Mouse (Mus musculus): Measurements from ENCODE around the gene D11Wsu47e. TPM values are rescaled to one million over a fixed set of nuclear protein-coding genes. Genes with fewer than 3 reads are reported as not detected.
A peak's percentile ranks its signal among the peaks of the same experiment; 100 is the strongest.

Gene D11Wsu47e
- polyA plus RNA-seq, 1 experiment from 2014 or later: 23.7 TPM

DNA sequence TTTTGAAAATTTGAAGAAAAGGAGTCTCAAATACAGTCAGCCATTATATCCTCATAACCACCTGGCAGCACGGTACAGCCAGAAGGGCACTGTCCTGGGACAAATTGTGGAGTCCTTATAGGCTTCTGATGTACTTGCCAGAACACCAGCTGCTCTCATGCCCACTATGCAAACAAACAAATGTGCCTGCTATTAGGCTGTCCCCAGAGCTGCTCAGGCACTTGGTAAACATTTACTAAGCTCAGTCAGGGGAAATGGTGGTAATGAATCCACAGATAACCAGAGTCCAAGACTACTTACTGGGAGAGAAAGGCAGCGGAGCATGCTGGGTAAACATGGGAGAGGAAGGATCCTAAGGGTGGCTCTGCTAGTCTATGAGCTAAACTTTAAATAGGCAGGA, 17.1 kb upstream of the D11Wsu47e start:
- Histone ChIP-seq H3K27me3 (no peaks in the 10 kb centered on the region), H3K4me2 (no peak overlapping the region), H3K9me3 (no peaks in the 10 kb centered on the region), H3K9ac (replicated peaks) (no peak overlapping the region), H3K27ac (0 out of 2 replicates have a peak overlapping the region, but pooled peaks have one; percentile 4), H3K36me3 (peaks cover 84% of the 10 kb centered on the region), H3K4me3 (replicated peaks) (no peak overlapping the region), H3K4me1 (replicated peaks) (peaks cover 19% of the 10 kb centered on the region)
- no peak for ATAC-seq (ENCODE audit: insufficient number of reproducible peaks, insufficient read depth, low FRiP score, low TSS enrichment, low read depth)
- 68% methylated on average over 2 of the region's 2 CpGs for WGBS

DNA sequence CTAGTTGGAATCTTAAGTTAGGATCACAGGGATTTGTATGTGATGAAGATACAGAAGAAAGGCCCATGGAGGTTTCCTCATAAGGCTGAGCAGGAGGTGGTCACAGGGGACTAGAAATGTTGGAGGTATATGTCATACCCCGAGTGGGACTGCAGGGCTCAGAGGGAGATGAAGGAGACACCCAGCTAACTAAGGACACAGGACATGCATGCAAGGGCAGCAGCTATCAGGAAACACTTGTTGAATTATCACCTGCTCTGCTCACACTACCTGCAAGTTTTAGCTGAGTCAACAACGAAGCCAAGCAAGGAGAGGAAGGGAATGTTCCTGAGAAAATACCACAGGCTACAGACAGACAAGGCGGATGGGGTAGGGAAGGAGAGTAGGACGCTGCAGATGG, 16.5 kb upstream of the D11Wsu47e start:
- Histone ChIP-seq H3K4me3 (replicated peaks) (no peak overlapping the region), H3K4me2 (no peak overlapping the region), H3K27ac (0 out of 2 replicates have a peak overlapping the region, but pooled peaks have one; percentile 4), H3K4me1 (replicated peaks) (peaks cover 19% of the 10 kb centered on the region), H3K9me3 (no peaks in the 10 kb centered on the region), H3K27me3 (no peaks in the 10 kb centered on the region), H3K9ac (replicated peaks) (no peak overlapping the region), H3K36me3 (peaks cover 84% of the 10 kb centered on the region)
- no peak for ATAC-seq (ENCODE audit: insufficient number of reproducible peaks, insufficient read depth, low FRiP score, low TSS enrichment, low read depth)
- 87% methylated on average over 4 of the region's 4 CpGs for WGBS

DNA sequence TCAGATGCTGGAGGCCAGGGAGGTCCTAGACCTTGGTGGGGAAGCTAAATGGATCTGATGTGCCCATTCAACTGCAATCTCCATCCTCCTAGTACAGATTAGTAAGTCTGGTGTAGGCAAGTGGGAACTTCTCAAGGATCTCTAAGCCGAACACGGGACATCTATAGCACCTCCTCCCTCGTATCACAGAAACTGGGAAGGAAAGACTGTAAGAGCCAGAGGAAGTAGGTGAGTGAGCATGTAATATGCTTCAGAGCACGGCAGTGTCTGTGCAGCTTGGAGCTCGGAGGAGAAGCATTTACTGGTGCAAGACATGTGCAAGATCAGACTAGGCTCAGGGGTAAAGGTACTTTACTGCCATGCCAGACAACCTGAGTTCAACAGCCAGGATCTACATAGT, 15.4 kb upstream of the D11Wsu47e start:
- no peak overlapping the region for H3K9ac ChIP-seq (replicated peaks)
- H3K27me3 ChIP-seq: no peaks in the 10 kb centered on the region
- no peak for ATAC-seq (ENCODE audit: insufficient number of reproducible peaks, insufficient read depth, low FRiP score, low TSS enrichment, low read depth)
- WGBS: 93% methylated on average over 5 of the region's 5 CpGs
- H3K9me3 ChIP-seq: no peaks in the 10 kb centered on the region
- H3K27ac ChIP-seq: no peak overlapping the region
- H3K4me2 ChIP-seq: no peak overlapping the region
- H3K4me3 ChIP-seq (replicated peaks): no peak overlapping the region
- peaks cover 19% of the 10 kb centered on the region for H3K4me1 ChIP-seq (replicated peaks)
- peaks cover 84% of the 10 kb centered on the region for H3K36me3 ChIP-seq

DNA sequence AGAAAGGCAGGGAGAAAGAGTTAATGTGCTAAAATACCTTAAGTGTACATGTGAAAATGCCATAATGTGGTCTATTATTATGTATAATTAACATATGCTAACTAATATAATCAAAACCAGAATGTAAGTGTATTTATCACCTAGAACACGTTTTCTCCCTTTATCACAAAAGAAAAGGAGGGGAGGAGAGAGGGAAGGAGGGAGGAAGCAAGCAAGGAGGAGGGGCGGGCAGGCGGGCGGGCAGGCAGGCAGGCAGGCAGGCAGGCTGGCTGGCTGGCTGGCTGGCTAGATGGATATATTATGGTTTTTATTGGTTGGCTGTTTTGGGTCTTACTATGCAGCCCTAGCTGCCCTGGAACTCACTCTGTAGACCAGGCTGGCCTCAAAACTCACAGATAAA, 14.5 kb upstream of the D11Wsu47e start:
- peaks cover 19% of the 10 kb centered on the region for H3K4me1 ChIP-seq (replicated peaks)
- H3K36me3 ChIP-seq: peaks cover 86% of the 10 kb centered on the region
- H3K9me3 ChIP-seq: no peaks in the 10 kb centered on the region
- no peak overlapping the region for H3K4me3 ChIP-seq (replicated peaks)
- H3K9ac ChIP-seq (replicated peaks): no peak overlapping the region
- 84% methylated on average over 4 of the region's 4 CpGs for WGBS
- H3K27me3 ChIP-seq: no peaks in the 10 kb centered on the region
- no peak overlapping the region for H3K4me2 ChIP-seq
- H3K27ac ChIP-seq: no peak overlapping the region
- ATAC-seq (ENCODE audit: insufficient number of reproducible peaks, insufficient read depth, low FRiP score, low TSS enrichment, low read depth): no peak

DNA sequence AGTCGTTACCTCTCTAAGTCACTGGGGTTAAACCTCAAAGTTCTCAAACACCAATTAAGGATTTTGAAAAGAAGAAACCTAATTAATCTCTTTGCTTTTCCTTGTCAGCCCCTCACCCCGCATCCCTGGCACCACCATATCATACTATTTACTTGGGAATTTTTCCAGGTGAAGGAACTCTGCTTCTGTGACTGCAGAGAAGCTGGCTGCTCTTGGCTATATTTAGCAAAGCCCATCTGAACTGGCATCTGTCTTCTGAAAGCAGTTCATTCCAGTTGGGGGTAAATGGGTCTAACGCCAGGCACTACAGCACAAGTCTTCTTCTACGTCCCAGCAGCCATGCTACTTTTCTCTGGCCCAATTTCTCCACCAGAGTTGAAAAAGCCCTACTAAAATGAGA, 10.6 kb upstream of the D11Wsu47e start:
- H3K36me3 ChIP-seq: peaks cover 87% of the 10 kb centered on the region

DNA sequence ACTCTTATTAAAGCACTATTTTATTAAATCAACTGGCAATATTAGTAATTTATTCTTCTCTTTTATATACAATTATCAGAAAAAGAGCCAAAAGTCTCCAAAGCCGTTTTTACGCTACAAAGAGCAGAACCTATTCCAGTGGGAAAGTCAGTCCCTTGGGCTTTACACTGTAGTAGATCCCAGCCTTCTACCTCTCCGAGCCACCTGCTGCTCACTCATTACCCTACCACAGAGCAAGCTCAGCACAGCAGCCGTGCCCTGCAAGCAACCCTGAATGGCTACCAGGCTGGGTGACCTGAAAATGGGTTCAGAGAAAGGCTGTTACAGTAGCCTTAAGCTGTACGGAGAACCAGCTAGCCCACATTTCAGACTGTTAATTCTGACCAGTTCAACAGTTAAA, 9.6 kb upstream of the D11Wsu47e start:
- H3K4me3 ChIP-seq (replicated peaks): no peak overlapping the region
- H3K4me1 ChIP-seq (replicated peaks): peaks cover 11% of the 10 kb centered on the region
- no peak overlapping the region for H3K4me2 ChIP-seq
- no peak overlapping the region for H3K9ac ChIP-seq (replicated peaks)
- H3K27me3 ChIP-seq: no peaks in the 10 kb centered on the region
- 91% methylated on average over 5 of the region's 5 CpGs for WGBS
- H3K9me3 ChIP-seq: no peaks in the 10 kb centered on the region
- no peak overlapping the region for H3K27ac ChIP-seq
- peaks cover 78% of the 10 kb centered on the region for H3K36me3 ChIP-seq
- ATAC-seq (ENCODE audit: insufficient number of reproducible peaks, insufficient read depth, low FRiP score, low TSS enrichment, low read depth): no peak

More for the DNA sequence above, 10.6 kb upstream of the D11Wsu47e start:
- ATAC-seq (ENCODE audit: insufficient number of reproducible peaks, insufficient read depth, low FRiP score, low TSS enrichment, low read depth): no peak
- no peak overlapping the region for H3K9ac ChIP-seq (replicated peaks)
- peaks cover 11% of the 10 kb centered on the region for H3K4me1 ChIP-seq (replicated peaks)
- no peak overlapping the region for H3K4me2 ChIP-seq
- no peaks in the 10 kb centered on the region for H3K27me3 ChIP-seq
- H3K9me3 ChIP-seq: no peaks in the 10 kb centered on the region
- H3K27ac ChIP-seq: no peak overlapping the region
- 92% methylated on average over 4 of the region's 4 CpGs for WGBS
- H3K4me3 ChIP-seq (replicated peaks): no peak overlapping the region

DNA sequence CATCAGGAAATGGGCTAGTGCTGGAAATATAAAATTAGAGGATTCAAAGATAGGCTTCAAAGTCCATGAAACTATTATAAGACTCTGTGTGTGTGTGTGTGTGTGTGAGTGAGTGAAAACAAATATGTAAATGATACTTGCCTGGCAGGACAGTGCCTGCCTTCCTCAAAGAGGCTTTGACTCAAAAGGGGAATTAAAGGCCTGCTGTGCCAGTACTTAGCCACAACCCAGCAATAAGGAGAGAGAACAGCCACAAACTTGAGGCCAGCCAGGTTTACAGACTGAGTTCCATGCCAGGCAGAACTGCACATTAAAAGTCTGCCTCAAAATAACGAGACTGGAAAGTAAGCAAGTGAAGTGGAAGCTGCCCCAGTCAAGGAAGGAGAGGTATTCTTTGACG, 7.4 kb upstream of the D11Wsu47e start:
- no peak overlapping the region for H3K4me3 ChIP-seq (replicated peaks)
- peaks cover 59% of the 10 kb centered on the region for H3K36me3 ChIP-seq
- H3K27ac ChIP-seq: 0 out of 2 replicates have a peak overlapping the region, but pooled peaks have one; percentile 50
- WGBS: 67% methylated on average over 2 of the region's 2 CpGs
- no peak for ATAC-seq (ENCODE audit: insufficient number of reproducible peaks, insufficient read depth, low FRiP score, low TSS enrichment, low read depth)
- H3K4me2 ChIP-seq: no peak overlapping the region
- H3K4me1 ChIP-seq (replicated peaks): peaks cover 19% of the 10 kb centered on the region
- H3K27me3 ChIP-seq: no peaks in the 10 kb centered on the region
- H3K9ac ChIP-seq (replicated peaks): no peak overlapping the region
- H3K9me3 ChIP-seq: no peaks in the 10 kb centered on the region

DNA sequence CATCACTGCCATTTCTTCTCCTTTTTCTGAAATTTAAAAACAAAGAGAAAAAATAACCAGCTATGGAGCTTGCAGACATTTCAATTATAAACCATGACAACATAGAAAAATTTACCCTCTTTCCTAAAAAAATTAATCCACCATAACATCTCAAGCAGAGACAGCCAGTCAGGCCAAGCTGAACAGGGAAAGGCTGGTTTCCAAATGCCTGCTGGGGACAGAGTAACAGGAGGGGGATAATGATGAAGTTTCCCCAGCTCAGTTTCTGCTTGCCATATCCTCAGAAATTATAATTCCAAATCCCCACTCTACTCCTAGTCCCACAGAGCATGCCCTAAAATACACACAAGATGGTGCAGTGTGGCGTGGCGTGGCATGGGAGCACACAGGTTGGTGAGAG, 6.8 kb upstream of the D11Wsu47e start:
- peaks cover 53% of the 10 kb centered on the region for H3K36me3 ChIP-seq
- no peaks in the 10 kb centered on the region for H3K9me3 ChIP-seq
- no peaks in the 10 kb centered on the region for H3K27me3 ChIP-seq
- H3K9ac ChIP-seq (replicated peaks): no peak overlapping the region
- 0 out of 2 replicates have a peak overlapping the region, but pooled peaks have one; percentile 50 for H3K27ac ChIP-seq
- H3K4me3 ChIP-seq (replicated peaks): no peak overlapping the region
- WGBS: 100% methylated on average over 2 of the region's 2 CpGs
- no peak overlapping the region for H3K4me2 ChIP-seq
- ATAC-seq (ENCODE audit: insufficient number of reproducible peaks, insufficient read depth, low FRiP score, low TSS enrichment, low read depth): no peak
- peaks cover 24% of the 10 kb centered on the region for H3K4me1 ChIP-seq (replicated peaks)

DNA sequence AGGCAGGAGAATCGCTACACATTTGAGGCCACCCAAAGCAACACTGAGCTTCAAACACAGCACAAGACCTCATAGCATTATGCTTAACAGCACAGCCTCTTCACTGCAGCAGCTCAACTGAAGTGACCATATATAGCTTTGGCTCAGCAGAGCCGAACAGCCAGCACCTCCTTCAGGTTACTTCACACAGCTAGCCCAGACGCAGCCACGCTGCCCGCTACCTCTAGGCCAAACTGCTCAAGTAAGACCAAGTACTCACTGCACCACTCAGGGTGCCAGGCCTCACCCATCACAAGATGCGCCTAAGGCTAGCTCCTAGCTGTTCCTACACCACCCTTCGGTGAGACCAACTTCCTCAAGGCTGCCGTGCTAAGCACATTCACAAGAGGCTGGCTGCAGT, 5.8 kb upstream of the D11Wsu47e start:
- no peaks in the 10 kb centered on the region for H3K27me3 ChIP-seq
- no peak overlapping the region for H3K4me3 ChIP-seq (replicated peaks)
- no peak overlapping the region for H3K4me2 ChIP-seq
- peaks cover 29% of the 10 kb centered on the region for H3K4me1 ChIP-seq (replicated peaks)
- no peak for ATAC-seq (ENCODE audit: insufficient number of reproducible peaks, insufficient read depth, low FRiP score, low TSS enrichment, low read depth)
- no peak overlapping the region for H3K27ac ChIP-seq
- no peak overlapping the region for H3K9ac ChIP-seq (replicated peaks)
- H3K9me3 ChIP-seq: no peaks in the 10 kb centered on the region
- H3K36me3 ChIP-seq: peaks cover 43% of the 10 kb centered on the region
- WGBS: 89% methylated on average over 8 of the region's 8 CpGs

DNA sequence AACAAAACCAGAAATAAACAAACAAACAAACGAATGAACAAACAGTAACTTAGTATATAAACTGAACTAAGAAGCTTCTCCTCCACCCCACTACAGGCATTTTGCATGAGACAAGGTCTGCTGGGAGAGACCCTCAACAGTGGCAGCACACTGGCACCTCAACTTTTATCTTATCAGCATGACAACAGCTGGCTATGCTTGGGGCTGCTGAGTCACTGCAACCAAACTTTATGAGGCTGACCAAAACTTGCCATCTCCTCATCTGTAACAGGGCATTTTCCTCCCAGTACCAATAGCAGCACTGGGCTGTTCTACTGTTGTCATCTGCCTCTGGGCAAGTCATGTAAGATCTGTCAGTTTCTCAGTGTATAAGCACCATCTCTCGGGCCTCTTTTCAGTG, 3.3 kb upstream of the D11Wsu47e start:
- no peak for ATAC-seq (ENCODE audit: insufficient number of reproducible peaks, insufficient read depth, low FRiP score, low TSS enrichment, low read depth)
- H3K9me3 ChIP-seq: no peaks in the 10 kb centered on the region
- H3K4me3 ChIP-seq (replicated peaks): no peak overlapping the region
- no peaks in the 10 kb centered on the region for H3K27me3 ChIP-seq
- 0 out of 2 replicates have a peak overlapping the region, but pooled peaks have one; percentile 7 for H3K27ac ChIP-seq
- 0 out of 2 replicates have a peak overlapping the region, but pooled peaks have one; percentile 23 for H3K9ac ChIP-seq (replicated peaks)
- peaks cover 41% of the 10 kb centered on the region for H3K4me1 ChIP-seq (replicated peaks)
- H3K4me2 ChIP-seq: no peak overlapping the region
- WGBS: 85% methylated on average over 2 of the region's 2 CpGs
- peaks cover 18% of the 10 kb centered on the region for H3K36me3 ChIP-seq

DNA sequence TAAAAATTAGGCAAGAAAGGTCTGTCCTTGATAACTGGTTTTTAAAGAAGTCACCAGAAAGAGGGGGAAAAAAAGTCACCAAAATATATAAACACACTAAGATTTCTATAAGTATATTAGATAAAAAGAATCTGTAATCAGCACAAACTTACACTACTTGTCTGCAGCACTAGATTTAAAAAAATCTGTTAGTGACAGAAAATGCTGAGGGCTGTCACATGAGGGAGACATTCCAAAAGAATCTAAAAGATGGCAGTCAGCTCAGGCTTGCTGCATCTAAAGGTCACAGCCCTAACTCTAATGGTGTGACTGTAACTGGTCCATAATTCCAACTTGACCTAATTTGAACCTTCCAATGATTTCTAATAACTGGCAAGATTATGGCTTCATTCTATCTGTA, 2.2 kb upstream of the D11Wsu47e start:
- Histone ChIP-seq H3K9ac (replicated peaks) (no peak overlapping the region), H3K36me3 (peaks cover 7% of the 10 kb centered on the region; the same call in 1 of the 2 replicates), H3K27ac (no peak overlapping the region), H3K4me2 (peak overlapping the region; percentile 87), H3K4me1 (replicated peaks) (peaks cover 49% of the 10 kb centered on the region), H3K4me3 (replicated peaks) (peak overlapping the region; percentile 96; the same call in 1 of the 2 replicates), H3K27me3 (no peaks in the 10 kb centered on the region), H3K9me3 (no peaks in the 10 kb centered on the region)
- ATAC-seq (ENCODE audit: insufficient number of reproducible peaks, insufficient read depth, low FRiP score, low TSS enrichment, low read depth): no peak

DNA sequence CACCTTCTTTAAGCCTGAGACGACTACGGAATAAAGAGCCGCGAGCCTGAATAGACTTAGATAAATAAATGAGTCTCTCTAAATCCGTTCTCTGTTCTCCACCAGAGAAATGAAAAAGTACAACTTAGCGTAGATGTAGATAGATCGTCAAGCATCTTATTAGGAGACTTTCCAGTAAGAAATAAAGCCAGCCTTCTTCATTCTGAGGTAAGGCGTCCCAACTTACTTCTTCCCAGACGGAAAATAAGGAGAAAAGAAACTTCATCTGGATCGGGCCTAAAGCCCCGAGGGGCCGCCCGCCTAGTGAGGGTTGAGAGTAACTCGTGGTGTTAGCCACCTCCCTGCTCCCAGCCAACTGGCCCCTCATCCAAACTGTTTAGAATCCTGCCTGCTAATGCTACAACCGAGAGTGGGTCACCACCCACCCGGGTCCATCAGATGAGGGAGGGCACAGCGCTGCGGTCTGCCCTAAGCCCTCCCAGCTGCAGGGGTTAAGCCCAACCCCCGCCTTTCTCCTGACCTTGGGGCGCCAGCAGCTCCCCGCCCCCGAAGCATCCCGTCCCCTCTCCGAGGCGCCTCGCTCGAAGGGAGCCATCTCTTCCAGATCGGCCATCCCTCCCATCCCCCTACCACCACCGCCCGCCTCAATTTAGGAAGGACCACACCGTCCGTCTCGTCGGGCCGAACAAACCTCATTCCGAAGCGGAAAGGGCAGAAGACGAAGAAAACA, 1.1 kb upstream of the D11Wsu47e start:
- no peaks in the 10 kb centered on the region for H3K27me3 ChIP-seq
- peak overlapping the region; percentile 97 for H3K27ac ChIP-seq
- peaks cover 6% of the 10 kb centered on the region for H3K36me3 ChIP-seq
- peak overlapping the region; percentile 96 for H3K4me3 ChIP-seq (replicated peaks)
- peaks cover 43% of the 10 kb centered on the region for H3K4me1 ChIP-seq (replicated peaks)
- 4% methylated on average over 38 of the region's 38 CpGs for WGBS
- H3K4me2 ChIP-seq: peak overlapping the region; percentile 87
- peak; percentile 34; the same call in 1 of the 2 replicates for ATAC-seq (ENCODE audit: insufficient number of reproducible peaks, insufficient read depth, low FRiP score, low TSS enrichment, low read depth)
- no peaks in the 10 kb centered on the region for H3K9me3 ChIP-seq
- peak overlapping the region; percentile 90 for H3K9ac ChIP-seq (replicated peaks)
